Mouse (Mus musculus): ENCODE measurements around the gene Celf1.

GRCm38 (mm10) chr2:90917999-90918698 lies 22.0 kb upstream of the Celf1 start:
- no peak for TF ChIP-seq POLR2A (IDR thresholded peaks at IDR 0.05; ENCODE audit: insufficient read length, low read depth)
- TF ChIP-seq POLR2AphosphoS2 (IDR thresholded peaks at IDR 0.05; ENCODE audit: insufficient read length, low read depth): no peak

Data from myocyte (in vitro differentiated cells).